Mouse (Mus musculus) C2C12 (cell line): Measurements from ENCODE around the gene Ubtd2.

Experiments
- CEBPB ChIP-seq: IDR thresholded peaks from one replicate; pipeline ENCODE4 v1.6.1; 2011; ENCODE audit warnings: low read depth, mild to moderate bottlenecking, control low read depth, moderate library complexity
- CTCF ChIP-seq: IDR thresholded peaks from one replicate; pipeline ENCODE4 v1.5.1; 2011; ENCODE audit not compliant: control insufficient read depth, insufficient read depth, insufficient read length
- FOSL1 ChIP-seq: IDR thresholded peaks from one replicate; pipeline ENCODE4 v1.8.0; 2011; ENCODE audit warnings: mild to moderate bottlenecking, low read length; ENCODE audit not compliant: poor library complexity, insufficient read depth, severe bottlenecking
- MAX ChIP-seq: IDR thresholded peaks from one replicate; pipeline ENCODE4 v1.6.1; 2011; ENCODE audit warnings: mild to moderate bottlenecking, control low read depth
- MYOD1 ChIP-seq: IDR thresholded peaks from one replicate; pipeline ENCODE4 v1.6.1; 2011; ENCODE audit warnings: low read depth; ENCODE audit not compliant: control insufficient read depth, insufficient read length
- MYOG ChIP-seq: IDR thresholded peaks from one replicate; pipeline ENCODE4 v1.6.1; 2011; ENCODE audit not compliant: control insufficient read depth, insufficient read length; ENCODE audit errors: extremely low read depth
- USF1 ChIP-seq: IDR thresholded peaks from one replicate; pipeline ENCODE4 v1.6.1; 2011; ENCODE audit warnings: low read depth, mild to moderate bottlenecking, control low read depth, moderate library complexity

- TF ChIP-seq CTCF: no peak
- TF ChIP-seq CEBPB: no peak
- TF ChIP-seq USF1: no peak
- no peak for TF ChIP-seq MAX
- no peak for TF ChIP-seq MYOD1
- TF ChIP-seq MYOG: no peak
- no peak for TF ChIP-seq FOSL1
Measured at GRCm38 (mm10) chr11:32505091-32505739, 50.0 kb downstream of the Ubtd2 start.
